Mouse (Mus musculus): ENCODE results near the gene Kctd6. TPM values are rescaled to one million over a fixed set of nuclear protein-coding genes. Genes with fewer than 3 reads are reported as not detected.

Gene Kctd6
- polyA plus RNA-seq, 1 experiment = not detected

- 81% methylated on average over 6 of the region's 6 CpGs for WGBS
- H3K27ac ChIP-seq (ENCODE audit: insufficient read depth, low read depth, low read length) = no peak overlapping the region
Observed at GRCm38 (mm10) chr14:8186278-8187045, 27.5 kb upstream of the Kctd6 start.

GRCm38 (mm10) chr14:8190556-8190955 lies 23.4 kb upstream of the Kctd6 start:
- WGBS = 94% methylated on average over 3 of the region's 3 CpGs
- Histone ChIP-seq H3K4me1 (ENCODE audit: control insufficient read depth, insufficient read depth, low read length) (no peaks in the 10 kb centered on the region), H3K27ac (ENCODE audit: insufficient read depth, low read depth, low read length) (no peak overlapping the region), H3K4me3 (ENCODE audit: insufficient read depth, low read depth, low read length) (no peak overlapping the region)
- TF ChIP-seq CTCF (IDR thresholded peaks at IDR 0.05; ENCODE audit: insufficient read depth, low read depth, low read length) (no peak), POLR2A (IDR thresholded peaks at IDR 0.05; ENCODE audit: insufficient read depth, low read depth, low read length) (no peak)

More at GRCm38 (mm10) chr14:8186278-8187045, 27.5 kb upstream of the Kctd6 start:
- Histone ChIP-seq H3K4me1 (ENCODE audit: control insufficient read depth, insufficient read depth, low read length) (no peaks in the 10 kb centered on the region), H3K4me3 (ENCODE audit: insufficient read depth, low read depth, low read length) (no peak overlapping the region)
- no peak for TF ChIP-seq POLR2A (IDR thresholded peaks at IDR 0.05; ENCODE audit: insufficient read depth, low read depth, low read length)
- TF ChIP-seq CTCF (IDR thresholded peaks at IDR 0.05; ENCODE audit: insufficient read depth, low read depth, low read length) = no peak

GRCm38 (mm10) chr14:8191331-8191965 lies 22.5 kb upstream of the Kctd6 start:
- 79% methylated on average over 12 of the region's 12 CpGs for WGBS
- Histone ChIP-seq H3K4me3 (ENCODE audit: insufficient read depth, low read depth, low read length) (no peak overlapping the region), H3K27ac (ENCODE audit: insufficient read depth, low read depth, low read length) (no peak overlapping the region), H3K4me1 (ENCODE audit: control insufficient read depth, insufficient read depth, low read length) (no peaks in the 10 kb centered on the region)
- TF ChIP-seq POLR2A (IDR thresholded peaks at IDR 0.05; ENCODE audit: insufficient read depth, low read depth, low read length) (no peak), CTCF (IDR thresholded peaks at IDR 0.05; ENCODE audit: insufficient read depth, low read depth, low read length) (no peak)

GRCm38 (mm10) chr14:8192727-8193126 lies 21.2 kb upstream of the Kctd6 start:
- 87% methylated on average over 6 of the region's 6 CpGs for WGBS
- Histone ChIP-seq H3K4me3 (ENCODE audit: insufficient read depth, low read depth, low read length) (no peak overlapping the region), H3K27ac (ENCODE audit: insufficient read depth, low read depth, low read length) (no peak overlapping the region), H3K4me1 (ENCODE audit: control insufficient read depth, insufficient read depth, low read length) (no peaks in the 10 kb centered on the region)
- TF ChIP-seq CTCF (IDR thresholded peaks at IDR 0.05; ENCODE audit: insufficient read depth, low read depth, low read length) (no peak), POLR2A (IDR thresholded peaks at IDR 0.05; ENCODE audit: insufficient read depth, low read depth, low read length) (no peak)

GRCm38 (mm10) chr14:8200769-8201168 lies 13.2 kb upstream of the Kctd6 start:
- peaks cover 2% of the 10 kb centered on the region; the same call in 1 of the 2 replicates for H3K4me1 ChIP-seq (ENCODE audit: control insufficient read depth, insufficient read depth, low read length)
- TF ChIP-seq CTCF (IDR thresholded peaks at IDR 0.05; ENCODE audit: insufficient read depth, low read depth, low read length) (no peak), POLR2A (IDR thresholded peaks at IDR 0.05; ENCODE audit: insufficient read depth, low read depth, low read length) (no peak)
- no peak overlapping the region for H3K4me3 ChIP-seq (ENCODE audit: insufficient read depth, low read depth, low read length)
- H3K27ac ChIP-seq (ENCODE audit: insufficient read depth, low read depth, low read length) = no peak overlapping the region
- WGBS = 22% methylated on average over 5 of the region's 5 CpGs

GRCm38 (mm10) chr14:8201715-8202114 lies 12.2 kb upstream of the Kctd6 start:
- Histone ChIP-seq H3K27ac (ENCODE audit: insufficient read depth, low read depth, low read length) (no peak overlapping the region), H3K4me3 (ENCODE audit: insufficient read depth, low read depth, low read length) (no peak overlapping the region), H3K4me1 (ENCODE audit: control insufficient read depth, insufficient read depth, low read length) (peaks cover 2% of the 10 kb centered on the region; the same call in 1 of the 2 replicates)
- TF ChIP-seq CTCF (IDR thresholded peaks at IDR 0.05; ENCODE audit: insufficient read depth, low read depth, low read length) = no peak
- TF ChIP-seq POLR2A (IDR thresholded peaks at IDR 0.05; ENCODE audit: insufficient read depth, low read depth, low read length) = no peak
- WGBS = 84% methylated on average over 3 of the region's 3 CpGs

GRCm38 (mm10) chr14:8206179-8206910 lies 7.6 kb upstream of the Kctd6 start:
- H3K4me1 ChIP-seq (ENCODE audit: control insufficient read depth, insufficient read depth, low read length) = peaks cover 12% of the 10 kb centered on the region
- H3K4me3 ChIP-seq (ENCODE audit: insufficient read depth, low read depth, low read length) = no peak overlapping the region
- no peak overlapping the region for H3K27ac ChIP-seq (ENCODE audit: insufficient read depth, low read depth, low read length)
- TF ChIP-seq CTCF (IDR thresholded peaks at IDR 0.05; ENCODE audit: insufficient read depth, low read depth, low read length) = no peak
- no peak for TF ChIP-seq POLR2A (IDR thresholded peaks at IDR 0.05; ENCODE audit: insufficient read depth, low read depth, low read length)
- WGBS = 61% methylated on average over 9 of the region's 9 CpGs

GRCm38 (mm10) chr14:8207105-8207504 lies 6.8 kb upstream of the Kctd6 start:
- WGBS = 42% methylated on average over 5 of the region's 5 CpGs
- Histone ChIP-seq H3K4me3 (ENCODE audit: insufficient read depth, low read depth, low read length) (no peak overlapping the region), H3K4me1 (ENCODE audit: control insufficient read depth, insufficient read depth, low read length) (peaks cover 12% of the 10 kb centered on the region), H3K27ac (ENCODE audit: insufficient read depth, low read depth, low read length) (no peak overlapping the region)
- TF ChIP-seq POLR2A (IDR thresholded peaks at IDR 0.05; ENCODE audit: insufficient read depth, low read depth, low read length) (no peak), CTCF (IDR thresholded peaks at IDR 0.05; ENCODE audit: insufficient read depth, low read depth, low read length) (no peak)

- H3K4me1 ChIP-seq (ENCODE audit: control insufficient read depth, insufficient read depth, low read length) = peaks cover 12% of the 10 kb centered on the region
- WGBS = 79% methylated on average over 5 of the region's 5 CpGs
- no peak overlapping the region for H3K4me3 ChIP-seq (ENCODE audit: insufficient read depth, low read depth, low read length)
- TF ChIP-seq CTCF (IDR thresholded peaks at IDR 0.05; ENCODE audit: insufficient read depth, low read depth, low read length) (no peak), POLR2A (IDR thresholded peaks at IDR 0.05; ENCODE audit: insufficient read depth, low read depth, low read length) (no peak)
- no peak overlapping the region for H3K27ac ChIP-seq (ENCODE audit: insufficient read depth, low read depth, low read length)
Observed at GRCm38 (mm10) chr14:8207543-8207942, 6.4 kb upstream of the Kctd6 start.
